Mouse (Mus musculus) olfactory bulb, adult 2 months (tissue): ENCODE results near the gene Gorab.

ENCODE experiments used
- CTCF ChIP-seq: fragments of 200-500 bp; IDR thresholded peaks from 2 replicates; pipeline ENCODE4 v1.5.1; 2012; ENCODE audit warnings: low read depth, mild to moderate bottlenecking, low read length, moderate library complexity; ENCODE audit not compliant: insufficient read depth
- POLR2A ChIP-seq: fragments of 200-500 bp; IDR thresholded peaks from 2 replicates; pipeline ENCODE4 v1.6.1; 2012; ENCODE audit warnings: mild to moderate bottlenecking, low read depth, low read length, moderate library complexity; ENCODE audit not compliant: insufficient read depth

- TF ChIP-seq CTCF, result no peak
- TF ChIP-seq POLR2A, result no peak
These were observed 58.5 kb downstream of the Gorab start for GRCm38 (mm10) chr1:163344931-163345330.
